Mouse (Mus musculus): ENCODE measurements around the gene Syce2.

Syce2 gene

GRCm38 (mm10) chr8:84912895-84913501 lies 41.1 kb downstream of the Syce2 start:
- in situ Hi-C loops (cut with MboI; ENCODE audit: unreplicated experiment in 2 of 2): no loop called here

DNA sequence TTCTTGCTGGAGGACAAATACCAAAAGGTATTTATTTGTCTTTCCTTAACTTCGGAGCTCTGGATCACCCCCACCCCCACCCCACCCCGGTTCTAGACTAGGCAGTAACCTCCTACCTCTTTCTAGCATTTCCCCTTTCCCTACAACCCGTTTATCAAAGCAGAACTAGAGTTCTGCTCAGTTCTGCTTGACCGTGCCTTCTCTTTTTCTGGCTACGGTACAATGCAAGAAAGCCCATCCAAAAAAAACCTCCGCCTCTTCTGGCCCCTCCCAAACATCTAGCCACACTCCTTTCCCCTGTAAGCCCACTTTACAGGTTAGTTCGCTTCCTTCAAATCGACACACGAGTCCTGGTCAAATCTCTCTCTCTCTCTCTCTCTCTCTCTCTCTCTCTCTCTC lies 41.6 kb downstream of the Syce2 start:
- in situ Hi-C loops (cut with MboI; ENCODE audit: unreplicated experiment in 2 of 2): no loop called here

GRCm38 (mm10) chr8:84913960-84914359 lies 42.0 kb downstream of the Syce2 start:
- in situ Hi-C loops (cut with MboI; ENCODE audit: unreplicated experiment in 2 of 2): no loop called here

- in situ Hi-C loops (cut with MboI; ENCODE audit: unreplicated experiment in 2 of 2): no loop called here
Observed at GRCm38 (mm10) chr8:84915269-84915668, 43.4 kb downstream of the Syce2 start.

- in situ Hi-C loops (cut with MboI; ENCODE audit: unreplicated experiment in 2 of 2): no loop called here
Observed at GRCm38 (mm10) chr8:84917781-84918180, 45.9 kb downstream of the Syce2 start.

DNA sequence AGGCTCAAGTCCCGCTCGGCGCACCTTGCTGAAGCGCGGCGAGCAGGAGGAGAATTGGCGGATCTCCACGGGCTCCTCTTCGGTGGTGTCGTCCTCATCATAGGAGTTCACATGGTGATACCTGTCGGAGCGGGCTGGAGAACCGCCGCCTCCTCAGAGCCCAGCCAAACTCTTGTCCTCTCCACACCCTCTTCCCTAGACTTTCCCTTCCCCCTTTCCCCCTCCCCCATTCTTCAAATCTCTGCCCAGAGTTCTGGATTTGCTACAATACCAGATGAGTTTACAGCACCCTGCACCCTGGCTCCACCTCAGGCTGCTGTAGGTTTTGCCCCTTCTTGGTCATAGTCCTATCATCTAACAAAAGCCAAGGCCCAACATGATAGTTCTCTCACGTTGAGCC lies 46.7 kb downstream of the Syce2 start:
- in situ Hi-C loops (cut with MboI; ENCODE audit: unreplicated experiment in 2 of 2): no loop called here

- in situ Hi-C loops (cut with MboI; ENCODE audit: unreplicated experiment in 2 of 2): no loop called here
Observed at GRCm38 (mm10) chr8:84921596-84921995, 49.7 kb downstream of the Syce2 start.

DNA sequence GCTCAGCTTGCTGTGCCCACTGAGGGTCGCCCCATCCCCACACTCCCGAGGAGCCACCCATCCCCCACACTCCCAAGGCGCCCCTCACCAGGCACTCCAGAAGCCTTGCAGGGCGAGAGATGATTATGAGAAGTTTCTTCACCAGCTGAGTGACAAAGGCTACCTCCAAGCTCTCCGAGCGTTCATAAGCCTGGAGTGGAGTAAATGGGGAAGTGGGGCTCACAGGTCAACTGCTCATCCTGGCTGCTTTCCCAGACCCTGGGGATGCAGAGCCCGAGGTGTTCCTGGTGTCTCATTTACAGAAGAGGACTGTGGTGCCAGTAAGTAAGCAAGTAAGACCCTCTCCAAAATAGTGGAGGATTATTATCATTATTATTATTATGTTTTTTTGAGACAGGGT lies 53.6 kb downstream of the Syce2 start:
- in situ Hi-C loops (cut with MboI; ENCODE audit: unreplicated experiment in 2 of 2): loop anchor here in 1 of 2 experiments (5.0 to 25.0 kb wide), 3 partner anchors 37 to 563 kb away; no protein-coding TSS in a partner anchor

- in situ Hi-C loops (cut with MboI; ENCODE audit: unreplicated experiment in 2 of 2): loop anchor here in 1 of 2 experiments (5.0 to 25.0 kb wide), 3 partner anchors 35 to 565 kb away; no protein-coding TSS in a partner anchor
Observed at GRCm38 (mm10) chr8:84927513-84927912, 55.6 kb downstream of the Syce2 start.

DNA sequence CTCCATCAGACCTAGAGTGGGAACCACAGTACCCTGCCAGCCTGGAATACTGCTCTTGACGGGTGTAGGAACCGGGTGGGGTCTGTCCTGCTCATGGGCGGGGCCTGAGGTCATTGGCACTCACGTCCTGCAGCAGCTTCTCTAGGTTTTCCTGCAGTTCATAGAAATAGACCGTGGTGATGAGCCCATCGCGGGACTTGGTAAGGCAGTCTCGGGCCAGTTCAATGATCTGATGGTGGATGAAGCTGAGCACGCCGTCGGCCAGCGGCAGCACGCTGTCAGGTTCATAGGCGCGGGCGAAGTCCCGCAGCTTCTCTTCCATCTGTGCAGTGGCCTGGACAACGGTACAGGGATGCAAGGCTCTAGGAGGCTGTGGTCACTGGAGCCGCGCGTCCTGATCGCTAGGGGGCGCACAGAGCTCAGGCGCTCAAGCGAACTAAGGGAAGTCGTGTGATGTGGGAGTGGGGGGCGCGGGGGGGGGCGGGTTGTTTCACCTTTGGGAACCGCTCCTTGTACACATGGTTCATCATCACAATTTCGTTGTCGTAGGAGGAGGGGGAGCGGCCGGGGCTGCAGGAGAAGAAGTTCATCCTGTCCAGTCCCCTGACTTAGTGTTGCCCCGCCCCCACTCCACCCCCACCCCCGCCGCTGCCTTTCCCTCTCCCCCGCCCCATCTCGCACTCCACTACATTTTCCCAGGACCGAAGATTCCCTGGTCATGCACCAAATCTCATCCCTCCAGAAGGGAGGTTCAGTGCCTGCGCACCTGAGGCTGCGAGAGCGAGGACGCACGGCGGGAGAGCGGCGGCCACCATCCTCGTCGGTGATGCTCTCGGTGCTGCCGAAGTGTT lies 56.8 kb downstream of the Syce2 start:
- in situ Hi-C loops (cut with MboI; ENCODE audit: unreplicated experiment in 2 of 2): loop anchor here in 1 of 2 experiments (5.0 to 25.0 kb wide), 3 partner anchors 34 to 566 kb away; no protein-coding TSS in a partner anchor

DNA sequence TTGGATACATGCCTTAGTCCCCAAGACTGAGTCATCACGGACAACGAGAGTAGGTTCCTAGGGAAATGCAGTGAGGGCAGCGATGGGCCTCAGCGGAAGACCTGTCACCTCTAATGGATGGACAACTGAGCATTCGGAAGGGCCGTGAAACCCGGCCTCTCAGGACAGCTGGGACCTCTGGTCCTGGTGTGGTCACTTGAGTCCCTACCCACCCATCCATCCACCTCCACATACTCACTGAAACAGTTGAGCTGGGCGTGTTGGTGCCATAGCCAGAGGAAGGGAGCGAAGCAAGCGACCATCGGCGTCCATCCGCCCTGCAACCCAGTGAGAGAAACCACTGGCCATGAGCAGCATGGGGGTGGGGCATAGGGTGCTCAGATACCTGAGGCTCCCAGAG lies 58.7 kb downstream of the Syce2 start:
- in situ Hi-C loops (cut with MboI; ENCODE audit: unreplicated experiment in 2 of 2): loop anchor here in 1 of 2 experiments (25.0 kb wide), 1 partner anchor 568 kb away; no protein-coding TSS in a partner anchor

DNA sequence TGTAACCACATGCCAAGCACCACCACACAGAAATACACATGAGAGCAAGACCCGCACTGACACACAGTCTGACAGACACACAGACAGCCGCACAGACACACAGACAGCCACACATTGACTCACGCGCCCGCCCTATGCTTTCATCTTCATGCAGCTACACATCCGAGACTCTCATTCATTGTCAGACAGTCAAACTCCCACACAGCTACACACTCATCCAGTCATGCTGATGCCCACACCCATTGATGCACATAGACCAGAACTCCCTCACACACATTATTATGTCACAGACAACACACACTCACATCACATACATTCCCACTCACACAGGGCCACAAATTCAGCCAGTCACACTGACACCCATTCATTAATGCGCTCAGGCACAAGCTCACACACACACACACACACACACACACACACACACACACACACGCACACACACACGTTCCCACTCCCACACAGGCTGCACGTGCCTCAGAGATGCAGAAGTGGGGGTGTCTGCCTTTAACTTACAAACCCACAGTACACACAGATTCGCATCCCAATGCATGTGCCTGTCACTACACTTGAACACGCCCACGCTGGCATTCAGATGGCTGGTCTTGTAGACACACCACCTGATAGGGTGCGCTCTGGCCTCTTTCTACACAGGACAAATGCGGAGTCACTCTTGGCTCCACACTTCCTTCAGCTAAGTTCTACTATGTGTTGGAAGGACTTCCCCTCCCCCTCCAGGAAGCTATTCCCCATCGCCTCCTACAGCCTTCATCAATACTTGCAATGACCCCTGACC lies 62.1 kb downstream of the Syce2 start:
- in situ Hi-C loops (cut with MboI; ENCODE audit: unreplicated experiment in 2 of 2): loop anchor here in 1 of 2 experiments (25.0 kb wide), 1 partner anchor 572 kb away; no protein-coding TSS in a partner anchor

- in situ Hi-C loops (cut with MboI; ENCODE audit: unreplicated experiment in 2 of 2): loop anchor here in 1 of 2 experiments (25.0 kb wide), 1 partner anchor 573 kb away; no protein-coding TSS in a partner anchor
Observed at GRCm38 (mm10) chr8:84934860-84935259, 62.9 kb downstream of the Syce2 start.

DNA sequence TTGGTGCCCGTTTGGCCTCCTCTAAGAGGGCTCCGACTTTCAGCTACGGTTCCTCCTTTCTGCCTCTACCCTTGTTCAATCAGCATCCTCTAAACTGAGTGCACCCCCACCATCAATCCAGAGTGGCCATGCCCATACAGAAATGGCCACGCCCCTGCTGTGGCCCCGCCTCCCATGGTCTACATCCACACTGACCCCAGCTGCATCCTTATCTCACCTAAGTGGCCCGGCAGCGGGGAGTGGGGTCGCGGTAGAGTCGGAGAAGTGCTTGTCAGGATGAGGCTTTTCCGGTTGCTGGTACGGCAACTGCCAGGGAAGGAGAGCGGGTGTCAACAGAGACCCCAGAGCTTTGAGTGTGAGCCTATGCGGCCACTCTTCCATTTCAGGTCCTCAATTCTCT lies 63.6 kb downstream of the Syce2 start:
- in situ Hi-C loops (cut with MboI; ENCODE audit: unreplicated experiment in 2 of 2): loop anchor here in 1 of 2 experiments (25.0 kb wide), 1 partner anchor 573 kb away; no protein-coding TSS in a partner anchor

GRCm38 (mm10) chr8:84936041-84936961 lies 64.4 kb downstream of the Syce2 start:
- in situ Hi-C loops (cut with MboI; ENCODE audit: unreplicated experiment in 2 of 2): loop anchor here in 1 of 2 experiments (25.0 kb wide), 1 partner anchor 574 kb away; no protein-coding TSS in a partner anchor

DNA sequence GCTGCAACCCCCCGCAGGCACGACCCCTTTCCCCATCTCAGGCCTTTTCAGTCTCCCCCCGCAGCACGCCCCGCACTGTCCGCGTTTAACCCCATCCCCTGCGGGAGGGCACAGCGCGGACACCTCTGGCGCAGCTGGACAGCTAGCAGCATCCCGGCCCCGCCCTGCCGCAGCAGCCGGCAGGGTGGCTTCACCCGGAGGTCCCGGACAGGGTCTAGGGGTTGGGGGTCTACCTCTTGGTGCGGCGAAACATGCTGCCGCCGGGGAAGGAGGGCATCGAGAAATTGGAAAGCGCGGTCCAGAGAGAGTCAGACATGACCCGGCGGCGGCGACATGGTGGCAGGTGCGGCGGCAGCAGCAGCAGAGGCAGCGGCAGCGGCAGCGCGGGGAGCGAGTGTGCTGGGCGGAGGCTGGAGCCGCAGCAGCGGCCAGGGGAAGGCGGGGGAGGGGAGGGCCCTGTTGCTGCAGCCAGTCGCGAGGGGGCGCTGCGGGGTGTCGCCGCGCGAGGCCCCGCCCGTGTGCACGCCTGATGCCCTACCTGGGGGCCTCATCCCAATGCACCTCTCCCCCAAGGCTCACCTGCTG lies 65.1 kb downstream of the Syce2 start, which contains the start of gene Mast1:
TSS of gene Mast1 (minus strand) at position 398 of the 585 bp plus-strand sequence.
- in situ Hi-C loops (cut with MboI; ENCODE audit: unreplicated experiment in 2 of 2): loop anchor here in 1 of 2 experiments (25.0 kb wide), 1 partner anchor 575 kb away; no protein-coding TSS in a partner anchor

All from v-Abl transformed pro-B cells (cell line).